Mouse (Mus musculus): ENCODE data around the gene Rhcg.

GRCm38 (mm10) chr7:79607263-79607921 lies 10.1 kb downstream of the Rhcg start:
- TF ChIP-seq CTCF (IDR thresholded peaks at IDR 0.05; ENCODE audit: insufficient read depth, low read length) (no peak), POLR2A (IDR thresholded peaks at IDR 0.05; ENCODE audit: borderline replicate concordance, extremely low read depth, low read depth, low read length) (no peak)

Measured in lung, adult 2 months (tissue).